Mouse (Mus musculus): ENCODE measurements at regions not wholly inside any gene's neighbourhood (a gene's known extent, or its start where the extent isn't known, plus 50 kb on each side); places are given as distances from the start of the nearest gene placed in this dataset.

DNA sequence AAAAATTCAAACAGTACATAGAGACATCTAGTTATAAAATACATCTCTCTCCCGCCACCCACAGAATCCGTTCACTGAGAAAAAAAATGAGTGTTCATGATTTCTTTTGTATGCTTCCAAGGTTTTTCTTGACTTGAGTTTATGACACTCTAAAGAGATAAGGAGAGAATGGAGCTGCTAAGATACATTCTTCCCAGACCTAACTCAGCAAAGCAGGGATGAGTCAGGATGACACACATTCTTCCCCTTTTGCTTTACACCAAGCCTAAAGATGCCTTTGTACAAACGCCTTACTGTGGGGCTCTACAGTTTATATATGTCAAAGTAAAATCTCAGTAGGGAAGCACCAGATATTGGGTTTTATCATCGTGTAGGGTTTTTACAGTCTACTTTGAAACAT is 133.1 kb upstream of the Slc44a1 start:
- Histone ChIP-seq H3K36me3 (ENCODE audit: inconsistent target) (no peaks in the 10 kb centered on the region), H3K79me2 (ENCODE audit: inconsistent target) (no peaks in the 10 kb centered on the region), H3K4me3 (ENCODE audit: inconsistent target) (no peak overlapping the region), H3K27ac (peak overlapping the region; percentile 81)
- 66% methylated on average over 4 of the region's 4 CpGs for WGBS (ENCODE audit: missing documents)

DNA sequence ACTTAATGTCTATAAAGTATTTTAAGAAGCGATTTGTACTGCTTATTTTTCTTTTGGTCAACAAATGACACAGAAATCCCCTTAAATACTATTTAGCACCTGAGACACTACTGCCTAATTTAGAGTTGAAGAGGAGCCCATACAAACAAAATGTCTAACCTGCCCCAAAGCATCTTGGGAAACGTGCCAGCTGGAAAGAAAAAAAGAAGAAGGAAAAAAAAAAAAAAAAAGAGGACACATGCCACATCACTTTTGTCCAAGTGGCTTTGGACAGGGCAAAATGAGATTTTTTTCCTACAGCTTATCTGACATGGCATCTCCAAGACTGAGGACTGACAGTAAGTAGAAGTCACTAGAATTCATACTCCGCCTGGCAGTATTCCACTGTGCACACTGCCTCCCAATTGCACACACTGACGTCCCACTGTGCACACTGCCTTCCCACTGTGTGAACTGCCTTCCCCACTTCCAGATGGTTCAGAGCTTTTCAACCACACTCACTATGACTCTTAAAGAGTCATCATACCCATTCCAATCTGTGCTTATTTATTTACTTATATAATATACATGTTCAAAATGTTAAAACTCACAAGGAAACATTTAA is 135.3 kb upstream of the Slc44a1 start:
- 95% methylated on average over 4 of the region's 4 CpGs for WGBS (ENCODE audit: missing documents)
- no peaks in the 10 kb centered on the region for H3K79me2 ChIP-seq (ENCODE audit: inconsistent target)
- peak overlapping the region; percentile 89 for H3K27ac ChIP-seq

GRCm38 (mm10) chr4:53304290-53304654 is 135.9 kb upstream of the Slc44a1 start:
- Histone ChIP-seq H3K4me3 (ENCODE audit: inconsistent target) (no peak overlapping the region), H3K79me2 (ENCODE audit: inconsistent target) (no peaks in the 10 kb centered on the region), H3K36me3 (ENCODE audit: inconsistent target) (no peaks in the 10 kb centered on the region), H3K27ac (peak overlapping the region; percentile 89)
- WGBS (ENCODE audit: missing documents) = 93% methylated on average over 2 of the region's 2 CpGs

More for the DNA sequence above, 135.3 kb upstream of the Slc44a1 start:
- no peaks in the 10 kb centered on the region for H3K36me3 ChIP-seq (ENCODE audit: inconsistent target)
- no peak overlapping the region for H3K4me3 ChIP-seq (ENCODE audit: inconsistent target)

DNA sequence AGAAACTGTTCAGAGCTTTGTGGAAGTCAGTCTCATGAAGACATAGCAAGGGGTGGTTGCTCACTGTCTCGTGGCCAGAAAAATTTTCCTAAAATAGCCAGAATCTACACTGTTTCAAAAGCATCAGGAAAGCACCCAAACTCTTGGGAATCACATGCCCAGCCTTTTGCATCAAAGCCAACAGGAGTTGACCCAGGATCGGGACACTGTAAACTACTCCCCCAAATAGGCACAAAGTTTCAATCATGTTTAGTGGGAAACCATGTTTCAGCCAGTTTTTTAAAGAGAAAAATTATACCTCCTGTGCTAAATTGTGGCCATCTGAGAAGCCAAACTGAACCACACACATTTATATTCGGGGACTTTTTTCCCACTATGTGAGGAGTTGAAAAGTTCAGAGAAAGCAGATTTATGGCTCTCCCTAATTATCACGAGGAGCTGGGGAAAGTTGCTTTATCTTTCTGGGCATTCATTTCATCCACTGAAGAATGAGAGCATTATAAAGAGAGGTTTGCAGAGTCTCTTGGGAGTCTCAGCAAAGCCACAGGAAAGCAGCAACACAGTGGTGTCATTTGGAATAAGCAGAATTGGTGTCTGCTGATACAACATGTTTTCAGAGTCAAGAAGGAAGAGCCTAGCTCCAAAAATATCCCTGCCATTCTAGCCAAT is 136.5 kb upstream of the Slc44a1 start:
- Histone ChIP-seq H3K36me3 (ENCODE audit: inconsistent target) (no peaks in the 10 kb centered on the region), H3K79me2 (ENCODE audit: inconsistent target) (no peaks in the 10 kb centered on the region), H3K4me3 (ENCODE audit: inconsistent target) (no peak overlapping the region), H3K27ac (peak overlapping the region; percentile 89)
- 77% methylated on average over 4 of the region's 4 CpGs for WGBS (ENCODE audit: missing documents)

- H3K36me3 ChIP-seq (ENCODE audit: inconsistent target) = no peaks in the 10 kb centered on the region
- no peak overlapping the region for H3K27ac ChIP-seq
- H3K79me2 ChIP-seq (ENCODE audit: inconsistent target) = no peaks in the 10 kb centered on the region
- no peak overlapping the region for H3K4me3 ChIP-seq (ENCODE audit: inconsistent target)
These were observed 138.3 kb upstream of the Abca1 start for GRCm38 (mm10) chr4:53297975-53298374.

- no peak overlapping the region for H3K27ac ChIP-seq
- no peaks in the 10 kb centered on the region for H3K36me3 ChIP-seq (ENCODE audit: inconsistent target)
- 93% methylated on average over 3 of the region's 3 CpGs for WGBS (ENCODE audit: missing documents)
- no peaks in the 10 kb centered on the region for H3K79me2 ChIP-seq (ENCODE audit: inconsistent target)
- no peak overlapping the region for H3K4me3 ChIP-seq (ENCODE audit: inconsistent target)
These were observed 132.9 kb upstream of the Abca1 start for GRCm38 (mm10) chr4:53292606-53293005.

DNA sequence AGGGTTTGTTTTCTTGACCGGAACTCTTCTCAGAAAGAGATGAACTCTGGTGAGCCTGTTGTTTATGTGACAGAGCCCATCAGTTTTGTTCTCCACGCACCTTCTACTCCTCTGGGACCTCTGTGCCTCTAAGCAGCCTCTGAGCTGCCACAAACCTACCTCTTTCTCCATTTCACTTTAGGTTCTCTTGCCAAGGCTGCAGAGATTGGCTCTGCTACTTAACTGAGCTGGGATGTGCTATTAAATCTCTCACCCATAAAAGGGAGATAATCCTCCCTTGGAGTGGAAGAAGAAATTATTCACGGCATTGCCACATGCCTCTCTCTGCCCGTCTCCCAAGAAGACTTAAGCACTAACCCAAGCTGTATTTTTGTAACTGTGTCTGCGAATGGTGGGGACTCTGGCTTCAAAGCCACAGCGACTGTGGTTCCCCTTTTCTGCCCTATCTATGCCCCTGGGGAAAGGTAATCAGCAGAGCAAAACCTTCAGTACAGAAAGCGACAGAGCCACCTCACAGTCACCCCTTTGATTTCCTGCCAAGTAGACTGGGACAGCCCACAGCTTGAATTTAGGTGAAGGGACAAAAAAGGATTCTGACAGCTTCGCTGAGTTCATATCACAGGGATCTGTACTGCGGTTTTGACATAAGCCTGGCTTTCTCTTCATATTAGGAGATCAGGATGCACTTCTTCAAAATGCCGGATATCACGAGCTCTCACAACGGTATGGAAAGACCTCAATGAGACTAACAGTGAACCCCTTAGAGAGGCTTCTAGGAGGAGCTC is 118.2 kb upstream of the Abca1 start:
- Histone ChIP-seq H3K27ac (peak overlapping the region; percentile 64), H3K79me2 (ENCODE audit: inconsistent target) (no peaks in the 10 kb centered on the region), H3K4me3 (ENCODE audit: inconsistent target) (no peak overlapping the region), H3K36me3 (ENCODE audit: inconsistent target) (no peaks in the 10 kb centered on the region)
- WGBS (ENCODE audit: missing documents) = 12% methylated on average over 12 of the region's 12 CpGs

- Histone ChIP-seq H3K79me2 (ENCODE audit: inconsistent target) (no peaks in the 10 kb centered on the region), H3K4me3 (ENCODE audit: inconsistent target) (no peak overlapping the region), H3K27ac (peak overlapping the region; percentile 35; the same call in 1 of the 2 replicates), H3K36me3 (ENCODE audit: inconsistent target) (no peaks in the 10 kb centered on the region)
- WGBS (ENCODE audit: missing documents) = 94% methylated on average over 10 of the region's 10 CpGs
These were observed 110.7 kb upstream of the Abca1 start for GRCm38 (mm10) chr4:53270433-53270832.

- no peak overlapping the region for H3K4me3 ChIP-seq (ENCODE audit: inconsistent target)
- H3K36me3 ChIP-seq (ENCODE audit: inconsistent target) = no peaks in the 10 kb centered on the region
- peak overlapping the region; percentile 35 for H3K27ac ChIP-seq
- no peaks in the 10 kb centered on the region for H3K79me2 ChIP-seq (ENCODE audit: inconsistent target)
- WGBS (ENCODE audit: missing documents) = 41% methylated on average over 5 of the region's 5 CpGs
These were observed 110.3 kb upstream of the Abca1 start for GRCm38 (mm10) chr4:53269999-53270398.

DNA sequence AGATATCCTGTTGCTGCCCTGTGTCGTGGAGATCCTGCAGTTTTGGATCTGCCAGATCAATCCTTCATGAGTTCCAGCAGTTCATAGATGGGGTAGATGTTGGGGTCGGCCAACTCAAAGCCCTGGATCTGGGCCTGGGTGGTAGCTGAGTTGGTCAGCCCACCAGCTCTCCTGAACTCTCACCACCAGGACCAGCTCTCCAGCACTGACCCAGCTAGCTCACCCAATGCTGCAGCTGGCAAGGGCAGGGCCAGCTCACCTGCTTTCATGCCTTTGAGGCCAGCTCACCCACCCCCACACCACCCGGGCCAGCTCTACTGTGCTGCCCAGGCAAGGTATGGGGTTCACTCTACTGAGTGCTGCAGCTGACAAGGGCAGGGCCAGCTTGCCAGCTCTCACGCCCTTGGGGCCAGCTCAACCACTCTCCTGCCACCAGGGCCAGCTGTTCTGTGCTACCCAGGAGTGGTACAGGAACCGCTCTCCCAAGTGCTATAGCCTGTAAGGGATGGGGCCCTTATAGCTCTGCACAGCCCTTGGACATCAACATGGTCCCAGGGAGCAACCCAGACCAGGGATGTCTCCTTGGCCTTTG is 109.7 kb upstream of the Abca1 start:
- no peaks in the 10 kb centered on the region for H3K79me2 ChIP-seq (ENCODE audit: inconsistent target)
- 98% methylated on average over 5 of the region's 5 CpGs for WGBS (ENCODE audit: missing documents)
- no peak overlapping the region for H3K4me3 ChIP-seq (ENCODE audit: inconsistent target)
- H3K27ac ChIP-seq = peak overlapping the region; percentile 35
- no peaks in the 10 kb centered on the region for H3K36me3 ChIP-seq (ENCODE audit: inconsistent target)

- no peaks in the 10 kb centered on the region for H3K79me2 ChIP-seq (ENCODE audit: inconsistent target)
- WGBS (ENCODE audit: missing documents) = 91% methylated on average over 5 of the region's 5 CpGs
- H3K4me3 ChIP-seq (ENCODE audit: inconsistent target) = no peak overlapping the region
These were observed 105.2 kb upstream of the Abca1 start for GRCm38 (mm10) chr4:53264901-53265300.

GRCm38 (mm10) chr4:53264501-53264900 is 104.8 kb upstream of the Abca1 start:
- H3K36me3 ChIP-seq (ENCODE audit: inconsistent target) = no peaks in the 10 kb centered on the region
- no peaks in the 10 kb centered on the region for H3K79me2 ChIP-seq (ENCODE audit: inconsistent target)
- H3K27ac ChIP-seq = no peak overlapping the region
- WGBS (ENCODE audit: missing documents) = 96% methylated on average over 2 of the region's 2 CpGs
- no peak overlapping the region for H3K4me3 ChIP-seq (ENCODE audit: inconsistent target)

More at GRCm38 (mm10) chr4:53264901-53265300, 105.2 kb upstream of the Abca1 start:
- Histone ChIP-seq H3K36me3 (ENCODE audit: inconsistent target) (no peaks in the 10 kb centered on the region), H3K27ac (no peak overlapping the region)

- Histone ChIP-seq H3K36me3 (ENCODE audit: inconsistent target) (no peaks in the 10 kb centered on the region), H3K79me2 (ENCODE audit: inconsistent target) (no peaks in the 10 kb centered on the region), H3K27ac (no peak overlapping the region), H3K4me3 (ENCODE audit: inconsistent target) (no peak overlapping the region)
- WGBS (ENCODE audit: missing documents) = 70% methylated on average over 13 of the region's 13 CpGs
These were observed 104.1 kb upstream of the Abca1 start for GRCm38 (mm10) chr4:53263776-53264175.

- no peak overlapping the region for H3K4me3 ChIP-seq (ENCODE audit: inconsistent target)
- 100% methylated on average over 5 of the region's 5 CpGs for WGBS (ENCODE audit: missing documents)
- no peak overlapping the region for H3K27ac ChIP-seq
- no peaks in the 10 kb centered on the region for H3K36me3 ChIP-seq (ENCODE audit: inconsistent target)
- H3K79me2 ChIP-seq (ENCODE audit: inconsistent target) = no peaks in the 10 kb centered on the region
These were observed 102.8 kb upstream of the Abca1 start for GRCm38 (mm10) chr4:53262466-53262865.

Measured in macrophage (primary cell).